Mouse (Mus musculus) retina, postnatal 7 days (tissue): ENCODE results near the gene Nek10.
"Not testable (repeated sequence)": the region's sequence is repeated elsewhere in the genome, so short reads cannot be mapped to it uniquely, and the experiment has no call there.

Source experiments
- DNase-seq: peaks from one replicate; pipeline ENCODE4 v3.0.0-alpha.2; 2012; ENCODE audit warnings: low read depth, low spot score

Nek10 gene

GRCm38 (mm10) chr14:14803115-14803514, at the start of gene Nek10:
Gene Nek10 (plus strand): TSS chr14:14803415.
- DNase-seq, result not testable (repeated sequence)

GRCm38 (mm10) chr14:14781169-14781568, 22.0 kb upstream of the Nek10 start:
- DNase-seq, result no peak

DNA sequence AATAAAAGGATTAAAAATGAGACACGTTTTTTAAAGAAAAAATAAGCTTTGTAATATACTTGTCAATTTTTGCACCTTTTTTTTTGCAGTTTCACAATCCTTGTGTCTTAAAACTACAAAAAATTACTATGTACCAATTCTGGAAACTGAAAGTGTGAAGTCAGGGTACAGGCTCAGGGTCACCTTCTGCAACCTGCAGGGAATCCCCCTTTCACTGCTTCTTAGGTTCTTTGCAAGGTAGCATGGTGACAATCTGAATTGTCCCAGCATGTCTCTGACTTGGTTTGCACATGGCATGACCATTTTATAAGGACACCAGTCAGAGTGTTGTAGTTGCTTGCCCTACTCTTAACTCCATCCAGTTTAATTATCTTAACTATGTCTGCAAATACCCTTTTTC, 19.0 kb upstream of the Nek10 start:
- DNase-seq, result no peak

- DNase-seq, result no peak
Observed at GRCm38 (mm10) chr14:14786979-14787378, 16.2 kb upstream of the Nek10 start.

DNA sequence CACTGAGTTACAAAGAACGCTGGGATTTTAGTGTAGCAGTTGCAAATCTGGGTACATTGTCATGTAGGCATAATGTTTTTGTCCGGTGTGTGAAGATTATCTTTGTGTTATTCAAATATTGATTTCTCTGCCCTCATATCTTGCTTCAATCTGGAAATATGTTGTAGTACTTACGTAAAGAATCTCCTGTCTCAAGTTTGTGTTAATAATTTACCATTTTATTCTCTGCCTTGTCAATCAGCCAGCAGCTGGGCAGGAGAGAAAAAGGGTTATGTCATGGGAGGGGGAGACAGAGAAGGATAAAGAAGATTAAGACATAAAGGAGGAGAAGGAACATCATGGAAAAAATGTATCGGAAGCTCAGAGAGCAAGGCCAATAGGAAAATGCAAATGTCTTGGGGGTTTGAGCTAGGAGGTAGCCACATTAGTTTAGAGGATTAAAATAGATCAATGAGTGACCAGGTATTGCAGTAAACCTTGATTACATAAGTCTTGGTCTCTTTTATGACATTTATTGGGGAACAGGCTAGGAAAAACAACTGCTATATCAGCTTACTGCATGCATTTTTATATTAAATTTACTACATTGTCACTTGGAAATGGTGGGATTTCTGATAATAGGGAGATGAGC, 13.3 kb upstream of the Nek10 start:
- DNase-seq, result no peak

GRCm38 (mm10) chr14:14799861-14800260, 3.4 kb upstream of the Nek10 start:
- no peak for DNase-seq

DNA sequence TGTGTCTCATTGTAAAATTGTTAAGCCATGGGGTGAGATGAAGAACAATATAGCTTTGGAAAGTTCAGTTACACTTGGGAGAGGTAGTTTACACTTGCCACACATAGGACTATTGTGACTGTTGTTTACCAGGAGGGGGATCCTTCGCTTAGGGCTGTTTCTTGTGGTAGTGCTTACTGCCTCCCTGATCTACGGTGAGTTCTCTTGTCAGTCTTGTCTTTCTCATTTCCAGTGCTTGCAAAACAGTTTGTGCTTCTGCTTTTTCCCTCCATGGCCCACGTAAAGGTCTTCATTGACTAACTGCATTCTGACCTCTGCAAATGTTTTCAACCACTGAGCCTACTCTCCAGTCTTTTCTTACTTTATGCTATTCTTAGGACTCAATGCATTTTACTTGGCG, 2.9 kb upstream of the Nek10 start:
- no peak for DNase-seq

DNA sequence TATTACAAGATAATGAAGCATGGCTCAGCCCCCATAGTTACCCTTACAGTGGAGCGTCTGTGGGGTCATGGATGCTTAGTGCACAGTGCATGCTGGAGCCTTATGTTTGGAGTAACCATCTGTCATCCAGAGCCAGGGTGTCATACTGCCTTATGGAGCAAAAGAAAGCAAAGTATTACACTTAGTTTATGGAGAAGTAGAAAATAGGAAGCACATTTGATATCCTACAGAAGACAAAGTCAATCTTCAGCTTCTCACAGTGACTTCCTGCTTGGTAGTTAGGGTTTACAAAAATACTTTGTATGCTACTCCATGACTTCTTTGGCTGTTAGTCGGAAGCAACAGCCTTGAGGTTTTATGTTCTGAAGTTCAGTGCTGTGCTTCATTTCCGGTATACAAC, 2.4 kb upstream of the Nek10 start:
- no peak for DNase-seq

DNA sequence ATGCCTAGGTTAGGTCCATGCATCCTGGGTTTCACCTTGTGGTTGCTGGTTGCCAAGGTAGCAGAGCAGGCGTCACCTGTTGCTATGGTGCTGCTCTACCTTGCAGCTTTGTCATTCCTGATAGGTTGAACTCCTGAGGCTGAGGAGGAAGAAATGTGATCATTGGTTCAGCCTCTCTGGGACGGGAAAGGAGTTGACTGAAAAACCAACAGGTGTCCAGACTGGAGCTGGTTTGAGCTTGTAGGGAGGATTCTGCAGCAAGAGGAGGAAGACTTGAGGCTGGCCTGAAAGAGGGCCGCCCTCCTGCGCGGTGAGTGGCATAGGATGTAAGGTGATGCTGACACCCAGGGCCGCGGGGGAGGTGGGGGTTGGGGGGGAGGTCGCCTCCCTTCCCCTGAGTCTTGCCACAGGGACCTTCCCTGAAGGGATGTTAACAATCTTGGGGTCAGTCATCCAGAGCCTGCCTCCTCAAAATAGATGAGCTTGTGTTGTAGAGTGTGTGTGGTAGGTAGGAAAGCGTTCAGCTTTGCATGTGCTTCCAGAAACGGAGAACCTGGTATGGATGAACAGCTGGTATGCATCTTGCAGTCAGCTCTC, 804 bp downstream of the Nek10 start:
- no peak for DNase-seq

GRCm38 (mm10) chr14:14804518-14805212, 1.4 kb downstream of the Nek10 start:
- DNase-seq, result no peak

- DNase-seq, result no peak
Observed at GRCm38 (mm10) chr14:14832520-14833240, 29.5 kb downstream of the Nek10 start.

DNA sequence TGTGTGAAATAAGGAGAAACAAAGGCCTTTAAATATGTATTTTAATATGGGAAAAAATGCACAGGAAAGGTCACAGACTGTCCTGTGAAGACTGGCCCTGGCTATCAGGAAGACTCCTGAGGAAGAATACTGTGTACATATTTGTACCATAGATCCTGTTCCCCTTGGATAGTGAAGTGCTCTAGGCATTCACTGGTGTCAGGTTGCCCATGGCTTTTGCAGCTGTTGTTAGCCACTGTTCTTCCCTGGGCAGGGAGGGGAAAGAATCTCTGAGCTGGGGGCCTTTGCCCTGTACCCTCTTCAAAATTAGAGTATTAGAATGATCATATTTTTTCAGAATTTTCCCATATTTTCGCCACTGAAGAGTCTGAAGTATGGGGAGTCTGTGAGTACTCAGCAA, 30.3 kb downstream of the Nek10 start:
- DNase-seq, result no peak

- DNase-seq, result no peak
Observed at GRCm38 (mm10) chr14:14834266-14834665, 31.1 kb downstream of the Nek10 start.

GRCm38 (mm10) chr14:14837627-14838026, 34.4 kb downstream of the Nek10 start:
- no peak for DNase-seq

DNA sequence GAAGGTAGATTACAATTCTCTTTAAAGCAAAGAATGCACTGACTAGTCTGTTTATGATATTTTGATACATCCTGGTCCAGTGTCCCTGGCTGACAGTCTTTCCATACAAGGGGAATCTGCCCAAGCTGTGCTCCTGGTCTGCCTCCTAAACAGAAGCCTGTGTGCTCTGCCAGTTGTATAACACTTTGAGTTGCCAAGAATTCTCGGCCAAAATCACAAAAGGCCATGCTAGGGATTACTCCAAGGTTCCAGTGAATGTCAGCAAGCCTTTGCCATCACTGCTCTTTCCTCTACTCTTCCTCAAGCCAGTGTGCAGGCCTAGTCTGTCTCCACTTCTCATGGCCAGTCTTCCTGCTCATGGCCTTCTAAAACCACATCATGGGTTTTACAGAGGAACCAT, 34.9 kb downstream of the Nek10 start:
- no peak for DNase-seq

DNA sequence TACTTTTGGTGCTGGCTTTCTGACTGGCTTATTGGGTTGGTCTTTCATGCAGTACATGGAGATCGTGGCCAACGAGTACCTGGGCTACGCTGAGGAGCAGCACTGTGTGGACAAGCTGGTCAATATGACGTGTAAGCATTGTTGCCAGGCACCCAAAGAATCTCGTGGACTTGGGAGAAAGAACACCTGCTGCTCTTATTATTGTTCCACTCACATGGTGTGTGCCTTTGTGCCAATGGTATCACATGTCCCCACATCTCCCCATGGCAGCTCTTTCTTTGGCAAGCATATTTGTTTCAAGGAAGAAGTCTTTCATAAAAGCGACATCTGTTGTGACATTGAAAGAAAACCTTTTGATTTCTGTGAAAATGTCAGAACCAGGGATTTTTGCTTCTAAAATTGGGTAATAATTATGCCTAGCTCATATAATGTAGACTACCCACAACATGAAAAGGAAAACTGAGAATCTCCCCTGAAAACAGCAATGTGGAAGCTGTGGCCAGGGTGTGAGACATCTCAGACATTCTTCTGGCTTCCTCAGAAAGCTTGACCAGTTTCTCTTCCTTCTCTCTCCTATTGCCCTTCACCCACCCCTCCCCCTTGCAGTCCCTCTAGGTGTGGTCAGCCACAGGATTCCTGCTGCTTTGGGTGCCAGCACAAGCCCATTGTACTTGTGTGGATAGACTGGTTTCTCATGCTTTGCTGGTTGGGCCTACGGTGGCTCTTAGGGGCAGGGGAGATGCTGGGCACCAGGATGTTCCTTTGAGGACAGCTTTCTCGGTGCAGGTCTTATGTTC, 39.7 kb downstream of the Nek10 start:
- DNase-seq, result no peak

DNA sequence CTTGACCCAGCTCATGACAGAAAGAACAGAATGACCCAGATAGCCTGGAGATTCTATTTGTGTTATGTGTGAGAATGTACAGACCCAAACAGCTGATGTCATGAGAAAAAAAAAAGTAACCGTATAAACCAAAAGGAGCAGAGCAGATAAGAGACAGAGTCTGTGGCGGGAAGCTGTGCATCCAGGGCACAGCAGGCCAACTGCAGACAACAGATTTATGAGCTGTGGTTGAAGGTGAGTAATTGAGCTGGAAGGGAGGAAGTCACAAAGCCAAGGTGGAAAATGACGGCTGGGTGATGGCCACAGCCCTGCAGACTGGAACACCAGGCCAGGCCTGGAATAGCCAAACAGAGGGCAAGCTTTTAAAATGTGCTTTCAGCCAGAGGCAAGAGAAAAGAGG, 49.6 kb downstream of the Nek10 start:
- DNase-seq, result no peak

GRCm38 (mm10) chr14:14860331-14860730, 57.1 kb downstream of the Nek10 start:
- no peak for DNase-seq

GRCm38 (mm10) chr14:14863690-14864356, 60.6 kb downstream of the Nek10 start:
- DNase-seq, result peak; percentile 76

DNA sequence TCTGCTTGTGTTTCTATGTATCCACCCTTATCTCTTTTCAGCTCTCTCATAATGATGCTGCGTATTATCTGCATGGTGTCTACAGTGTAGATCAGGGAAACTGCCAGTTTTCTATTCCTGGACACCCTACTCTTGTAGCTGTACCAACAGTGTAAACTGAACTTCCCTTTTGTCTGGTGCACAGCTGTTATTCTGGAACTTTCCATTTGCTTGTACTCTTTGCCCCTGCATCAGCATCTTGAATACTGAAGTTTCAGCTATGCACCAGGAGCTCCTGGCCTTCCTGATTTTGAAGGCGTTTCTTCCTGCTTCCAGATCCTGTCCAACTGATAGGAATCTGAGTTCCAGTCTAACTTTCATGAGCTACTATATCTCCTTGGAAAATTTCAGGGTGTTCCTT, 66.0 kb downstream of the Nek10 start:
- no peak for DNase-seq

DNA sequence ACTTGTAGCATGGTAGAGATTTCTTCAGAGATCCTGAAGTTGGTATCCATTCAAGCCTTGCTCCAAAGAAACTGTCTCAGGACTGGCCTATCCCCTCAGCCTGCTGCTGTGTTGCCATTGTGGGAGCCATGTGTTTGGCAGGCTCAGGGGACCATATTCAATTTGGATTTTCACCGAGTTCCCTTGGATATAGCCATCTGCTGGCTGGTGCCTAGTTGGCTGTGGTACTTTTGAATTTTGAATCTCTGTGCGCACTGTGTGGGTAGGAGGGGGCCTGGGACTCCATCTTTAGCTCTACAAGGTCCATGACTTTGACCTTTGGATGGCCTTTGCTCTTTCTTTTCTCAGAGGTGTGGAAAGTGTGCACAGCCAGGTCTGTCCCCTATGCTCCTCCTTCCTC, 66.8 kb downstream of the Nek10 start:
- DNase-seq, result no peak
